Mouse (Mus musculus) stomach, embryonic 14.5 days (tissue): ENCODE data around the gene Fam222a. TPM values are rescaled to one million over a fixed set of nuclear protein-coding genes. Genes with fewer than 3 reads are reported as not detected.

Experiments
- ATAC-seq: fragments of 200-750 bp; cut with Nextera tagmentation; 2 replicates; pipeline ENCODE4 v1.8.0; 2017; ENCODE audit warnings: low read depth, moderate TSS enrichment; ENCODE audit not compliant: insufficient number of reproducible peaks, insufficient read depth, low FRiP score
- H3K27ac ChIP-seq: fragments of 300-500 bp; sonication (generic); 2 replicates; pipeline ENCODE4 v1.5.1; 2014; ENCODE audit warnings: mild to moderate bottlenecking, low read length, moderate library complexity, mixed read lengths
- H3K27me3 ChIP-seq: fragments of 300-500 bp; sonication (generic); 2 replicates; pipeline ENCODE4 v1.6.1; 2014; ENCODE audit warnings: low read length, control low read depth, mixed read lengths; ENCODE audit not compliant: control insufficient read depth, insufficient read depth
- H3K36me3 ChIP-seq: fragments of 300-500 bp; sonication (generic); 2 replicates; pipeline ENCODE4 v1.6.1; 2014; ENCODE audit warnings: mild to moderate bottlenecking, control low read depth, low read length, moderate library complexity, mixed read lengths; ENCODE audit not compliant: control insufficient read depth, insufficient read depth
- H3K4me1 ChIP-seq: fragments of 300-500 bp; sonication (generic); 2 replicates; pipeline ENCODE4 v1.6.1; 2014; ENCODE audit warnings: low read length, control low read depth, mixed read lengths; ENCODE audit not compliant: control insufficient read depth, insufficient read depth
- H3K4me2 ChIP-seq: fragments of 300-500 bp; sonication (generic); replicated peaks from 2 replicates; pipeline ENCODE4 v1.6.1; 2014; ENCODE audit warnings: low read depth, low read length, control low read depth
- H3K4me3 ChIP-seq: fragments of 300-500 bp; sonication (generic); 2 replicates; pipeline ENCODE4 v1.5.1; 2014; ENCODE audit warnings: low read depth, low read length, control low read depth
- H3K9ac ChIP-seq: fragments of 300-500 bp; sonication (generic); replicated peaks from 2 replicates; pipeline ENCODE4 v1.6.1; 2014; ENCODE audit warnings: low read depth, mild to moderate bottlenecking, control low read depth, low read length, moderate library complexity, mixed read lengths
- H3K9me3 ChIP-seq: fragments of 300-500 bp; sonication (generic); 2 replicates; pipeline ENCODE4 v1.6.1; 2016; ENCODE audit warnings: low read depth, low read length, control low read depth; ENCODE audit not compliant: control insufficient read depth
- WGBS: fragments of 180-500 bp; shearing (Covaris S2); extraction: QIAGEN DNeasy Blood & Tissue Kit; methylation state at CpG from one replicate; pipeline ENCODE4 v1.1.7; 2014; 5-methylcytosine and 5-hydroxymethylcytosine counted together
- polyA plus RNA-seq: library from polyadenylated mRNA; unstranded; fragments of >200 nt; fragmentation: Nextera tagmentation; extraction: Ambion mirVana; gene quantifications from 2 replicates; pipeline ENCODE4 v1.2.1, GENCODE M21; 2014

Fam222a gene
- polyA plus RNA-seq, 1 experiment from 2014 or later: 2.9 TPM

GRCm38 (mm10) chr5:114614863-114615262 lies 47.0 kb downstream of the Fam222a start:
- H3K9me3 ChIP-seq: no peaks in the 10 kb centered on the region
- 0 out of 2 replicates have a peak, but pooled peaks cover 2% of the 10 kb centered on the region for H3K36me3 ChIP-seq
- no peak overlapping the region for H3K4me3 ChIP-seq
- 0 out of 2 replicates have a peak, but pooled peaks cover 2% of the 10 kb centered on the region for H3K4me1 ChIP-seq
- ATAC-seq: no peak
- H3K27me3 ChIP-seq: no peaks in the 10 kb centered on the region
- no peak overlapping the region for H3K9ac ChIP-seq
- WGBS: 61% methylated on average over 7 of the region's 7 CpGs
- no peak overlapping the region for H3K27ac ChIP-seq
- no peak overlapping the region for H3K4me2 ChIP-seq

GRCm38 (mm10) chr5:114616336-114617061 lies 48.7 kb downstream of the Fam222a start:
- H3K27me3 ChIP-seq: no peaks in the 10 kb centered on the region
- peak; percentile 29; the same call in 1 of the 2 replicates for ATAC-seq
- 76% methylated on average over 11 of the region's 11 CpGs for whole genome bisulfite sequencing

GRCm38 (mm10) chr5:114617809-114618208 lies 50.0 kb downstream of the Fam222a start:
- Histone ChIP-seq H3K4me3 (no peak overlapping the region), H3K36me3 (no peaks in the 10 kb centered on the region), H3K4me2 (no peak overlapping the region), H3K9me3 (no peaks in the 10 kb centered on the region), H3K9ac (no peak overlapping the region), H3K4me1 (no peaks in the 10 kb centered on the region), H3K27me3 (no peaks in the 10 kb centered on the region), H3K27ac (no peak overlapping the region)
- no peak for ATAC-seq
- 73% methylated on average over 12 of the region's 12 CpGs for WGBS

More at GRCm38 (mm10) chr5:114616336-114617061, 48.7 kb downstream of the Fam222a start:
- 0 out of 2 replicates have a peak, but pooled peaks cover under 1% of the 10 kb centered on the region for H3K36me3 ChIP-seq
- H3K9ac ChIP-seq: no peak overlapping the region
- H3K4me3 ChIP-seq: no peak overlapping the region
- no peak overlapping the region for H3K27ac ChIP-seq
- H3K9me3 ChIP-seq: no peaks in the 10 kb centered on the region
- H3K4me1 ChIP-seq: no peaks in the 10 kb centered on the region
- H3K4me2 ChIP-seq: no peak overlapping the region

- no peak overlapping the region for H3K4me2 ChIP-seq
- ATAC-seq: no peak
- H3K4me1 ChIP-seq: no peaks in the 10 kb centered on the region
- H3K27ac ChIP-seq: no peak overlapping the region
- no peaks in the 10 kb centered on the region for H3K27me3 ChIP-seq
- H3K36me3 ChIP-seq: no peaks in the 10 kb centered on the region
- no peaks in the 10 kb centered on the region for H3K9me3 ChIP-seq
- WGBS: 28% methylated on average over 8 of the region's 8 CpGs
- H3K4me3 ChIP-seq: no peak overlapping the region
- no peak overlapping the region for H3K9ac ChIP-seq
These were observed 51.0 kb downstream of the Fam222a start for GRCm38 (mm10) chr5:114618851-114619250.

- Histone ChIP-seq H3K4me1 (no peaks in the 10 kb centered on the region), H3K36me3 (no peaks in the 10 kb centered on the region), H3K27ac (no peak overlapping the region), H3K4me2 (no peak overlapping the region), H3K9me3 (no peaks in the 10 kb centered on the region), H3K4me3 (no peak overlapping the region), H3K27me3 (no peaks in the 10 kb centered on the region), H3K9ac (no peak overlapping the region)
- 47% methylated on average over 6 of the region's 6 CpGs for WGBS
- no peak for ATAC-seq
These were observed 52.5 kb downstream of the Fam222a start for GRCm38 (mm10) chr5:114620305-114620704.

GRCm38 (mm10) chr5:114625590-114625989 lies 57.8 kb downstream of the Fam222a start:
- Histone ChIP-seq H3K27me3 (no peaks in the 10 kb centered on the region), H3K36me3 (no peaks in the 10 kb centered on the region), H3K9me3 (no peaks in the 10 kb centered on the region), H3K9ac (no peak overlapping the region), H3K4me1 (no peaks in the 10 kb centered on the region), H3K4me3 (no peak overlapping the region), H3K27ac (no peak overlapping the region), H3K4me2 (no peak overlapping the region)
- no peak for ATAC-seq
- WGBS: 18% methylated on average over 3 of the region's 3 CpGs

- no peak overlapping the region for H3K27ac ChIP-seq
- no peak overlapping the region for H3K4me3 ChIP-seq
- 52% methylated on average over 2 of the region's 2 CpGs for WGBS
- H3K36me3 ChIP-seq: no peaks in the 10 kb centered on the region
- no peaks in the 10 kb centered on the region for H3K9me3 ChIP-seq
- H3K9ac ChIP-seq: no peak overlapping the region
- ATAC-seq: no peak
- H3K4me1 ChIP-seq: no peaks in the 10 kb centered on the region
- H3K27me3 ChIP-seq: no peaks in the 10 kb centered on the region
- no peak overlapping the region for H3K4me2 ChIP-seq
These were observed 63.5 kb downstream of the Fam222a start for GRCm38 (mm10) chr5:114631336-114631735.

GRCm38 (mm10) chr5:114636091-114636490 lies 68.3 kb downstream of the Fam222a start:
- no peak overlapping the region for H3K4me2 ChIP-seq
- H3K36me3 ChIP-seq: no peaks in the 10 kb centered on the region
- no peak overlapping the region for H3K27ac ChIP-seq
- H3K4me1 ChIP-seq: no peaks in the 10 kb centered on the region
- 75% methylated on average over 25 of the region's 25 CpGs for WGBS
- no peak for ATAC-seq
- no peaks in the 10 kb centered on the region for H3K27me3 ChIP-seq
- H3K9me3 ChIP-seq: no peaks in the 10 kb centered on the region
- no peak overlapping the region for H3K4me3 ChIP-seq
- no peak overlapping the region for H3K9ac ChIP-seq
